Mouse (Mus musculus): Measurements from ENCODE around the gene Egr4.

DNA sequence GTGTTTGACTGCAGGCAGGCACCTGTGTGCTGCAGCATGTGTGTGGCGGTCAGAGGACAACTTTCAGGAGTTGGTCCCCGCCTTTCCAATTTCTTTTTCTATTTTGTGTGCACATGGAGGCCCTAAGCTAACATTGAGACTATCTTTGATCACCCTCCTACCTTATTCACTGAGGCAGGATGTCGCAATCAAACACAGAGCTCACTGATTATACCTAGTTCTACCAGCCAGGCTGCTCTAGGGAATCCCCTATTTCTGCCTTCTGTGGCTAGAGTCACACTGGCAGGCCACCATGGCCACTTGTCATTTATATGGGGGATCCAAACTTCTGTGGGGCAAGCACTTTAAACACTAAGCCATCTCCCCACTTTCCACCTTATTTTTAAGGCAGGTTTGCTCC, 23.7 kb downstream of the Egr4 start:
- TF ChIP-seq CTCF (conservative IDR thresholded peaks at IDR 0.05 in 1 of 2, IDR thresholded peaks at IDR 0.05 in 1 of 2; ENCODE audit: low read depth in 2 of 2, low read length in 2 of 2) (no peak), POLR2A (IDR thresholded peaks at IDR 0.05; ENCODE audit: low read depth, low read length) (no peak), BHLHE40 (IDR thresholded peaks at IDR 0.05; ENCODE audit: low read depth, low read length) (no peak), GABPA (IDR thresholded peaks at IDR 0.05; ENCODE audit: insufficient replicate concordance, low read depth, low read length) (no peak), USF1 (IDR thresholded peaks at IDR 0.05; ENCODE audit: low read depth, low read length) (no peak), TCF12 (IDR thresholded peaks at IDR 0.05; ENCODE audit: low read depth, low read length) (no peak), ELF1 (IDR thresholded peaks at IDR 0.05; ENCODE audit: low read depth, low read length) (no peak), RCOR1 (conservative IDR thresholded peaks at IDR 0.05; ENCODE audit: low read depth, low read length) (no peak), ZKSCAN1 (IDR thresholded peaks at IDR 0.05; ENCODE audit: borderline replicate concordance, low read depth, low read length) (no peak), HCFC1 (IDR thresholded peaks at IDR 0.05; ENCODE audit: low read depth, low read length) (no peak), NRF1 (IDR thresholded peaks at IDR 0.05; ENCODE audit: low read depth, low read length) (no peak)

Measured in CH12.LX (cell line).